Mouse (Mus musculus) spleen, adult 2 months (tissue): ENCODE data around the gene Pank2. TPM values are rescaled to one million over a fixed set of nuclear protein-coding genes. Genes with fewer than 3 reads are reported as not detected.
"Not testable (repeated sequence)": the region's sequence is repeated elsewhere in the genome, so short reads cannot be mapped to it uniquely, and the experiment has no call there.

Experiments used
- DNase-seq, 2 experiments: peaks; one replicate each; pipeline versions ENCODE4 v3.0.0 to v3.0.0-alpha.2; 2012 to 2021; ENCODE audit warnings: low spot score in 2 of 2, low read depth in 1 of 2
- H3K27ac ChIP-seq: fragments of 200-500 bp; 2 replicates; pipeline ENCODE4 v1.5.1; 2012; ENCODE audit warnings: low read length, inconsistent platforms; ENCODE audit not compliant: insufficient read depth
- H3K27me3 ChIP-seq: fragments of 200-500 bp; 2 replicates; pipeline ENCODE4 v1.6.1; 2012; ENCODE audit warnings: mild to moderate bottlenecking, moderate library complexity, low read length, inconsistent platforms; ENCODE audit not compliant: control insufficient read depth, insufficient read depth
- H3K36me3 ChIP-seq: fragments of 200-500 bp; 2 replicates; pipeline ENCODE4 v1.6.1; 2012; ENCODE audit warnings: mild to moderate bottlenecking, low read length, inconsistent platforms; ENCODE audit not compliant: control insufficient read depth, insufficient read depth
- H3K4me1 ChIP-seq: fragments of 200-500 bp; 2 replicates; pipeline ENCODE4 v1.6.1; 2011; ENCODE audit warnings: inconsistent platforms; ENCODE audit not compliant: control insufficient read depth, insufficient read depth, insufficient read length
- H3K4me3 ChIP-seq: fragments of 200-500 bp; 2 replicates; pipeline ENCODE4 v1.5.1; 2011; ENCODE audit warnings: mild to moderate bottlenecking, inconsistent platforms; ENCODE audit not compliant: insufficient read depth, insufficient read length; ENCODE audit errors: extremely low read depth
- CTCF ChIP-seq: fragments of 200-500 bp; IDR thresholded peaks from 2 replicates; pipeline ENCODE4 v1.5.1; 2011; ENCODE audit warnings: mild to moderate bottlenecking, inconsistent platforms; ENCODE audit not compliant: insufficient read depth, insufficient read length, insufficient replicate concordance; ENCODE audit errors: extremely low read depth
- POLR2A ChIP-seq: fragments of 200-500 bp; IDR thresholded peaks from 2 replicates; pipeline ENCODE4 v1.6.1; 2011; ENCODE audit warnings: low read depth, low read length, inconsistent platforms
- WGBS: fragments of 180-500 bp; shearing (Covaris S2); methylation state at CpG from one replicate; pipeline ENCODE4 v1.1.7; 2018; 5-methylcytosine and 5-hydroxymethylcytosine counted together
- polyA plus RNA-seq: library from polyadenylated mRNA; depleted of rRNA; stranded (reverse); fragments of >200 nt; gene quantifications from 2 replicates; pipeline ENCODE4 v1.2.3, GENCODE M21; 2012

Pank2 gene
- polyA plus RNA-seq, 1 experiment = 10.7 TPM

GRCm38 (mm10) chr2:131276722-131277121, 14.4 kb downstream of the Pank2 start:
- Histone ChIP-seq H3K27ac (no peak overlapping the region), H3K4me1 (no peaks in the 10 kb centered on the region), H3K36me3 (peaks cover 34% of the 10 kb centered on the region), H3K27me3 (no peaks in the 10 kb centered on the region), H3K4me3 (no peak overlapping the region)
- 93% methylated on average over 5 of the region's 5 CpGs for WGBS
- TF ChIP-seq POLR2A (no peak), CTCF (no peak)
- no peak for DNase-seq

- TF ChIP-seq POLR2A (no peak), CTCF (no peak)
- no peaks in the 10 kb centered on the region for H3K27me3 ChIP-seq
- 82% methylated on average over 1 of the region's 1 CpGs for WGBS
- H3K27ac ChIP-seq = no peak overlapping the region
- no peak overlapping the region for H3K4me3 ChIP-seq
- no peaks in the 10 kb centered on the region for H3K4me1 ChIP-seq
- peaks cover 23% of the 10 kb centered on the region for H3K36me3 ChIP-seq
- no peak for DNase-seq
Measured at GRCm38 (mm10) chr2:131281596-131281995, 19.3 kb downstream of the Pank2 start.

GRCm38 (mm10) chr2:131286276-131286675, 24.0 kb downstream of the Pank2 start:
- H3K4me1 ChIP-seq = no peaks in the 10 kb centered on the region
- DNase-seq = no peak
- no peak overlapping the region for H3K27ac ChIP-seq
- 95% methylated on average over 1 of the region's 1 CpGs for WGBS
- TF ChIP-seq CTCF (no peak), POLR2A (no peak)
- no peaks in the 10 kb centered on the region for H3K27me3 ChIP-seq
- peaks cover 20% of the 10 kb centered on the region for H3K36me3 ChIP-seq
- no peak overlapping the region for H3K4me3 ChIP-seq

DNA sequence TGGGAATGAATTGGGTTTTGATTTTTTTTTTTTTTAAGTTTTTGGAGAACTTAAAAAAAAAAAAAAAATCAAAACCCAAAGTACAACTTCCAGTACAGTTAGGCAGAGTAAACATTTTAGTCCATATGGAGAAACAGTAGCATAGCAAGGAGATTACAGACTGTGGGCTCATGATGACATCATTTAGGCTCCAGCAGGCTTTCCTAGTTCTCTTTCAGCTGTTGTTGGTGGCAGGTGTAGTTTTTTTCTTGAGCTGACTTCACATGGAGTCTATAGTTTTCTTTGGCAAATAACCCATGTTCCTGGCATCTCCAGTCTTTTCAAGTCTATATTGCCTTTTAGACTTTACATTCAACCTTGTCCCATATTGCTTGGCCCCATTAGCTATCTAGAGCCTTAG, 28.4 kb downstream of the Pank2 start:
- Histone ChIP-seq H3K4me1 (no peaks in the 10 kb centered on the region), H3K27ac (no peak overlapping the region), H3K27me3 (no peaks in the 10 kb centered on the region), H3K4me3 (no peak overlapping the region), H3K36me3 (peaks cover 26% of the 10 kb centered on the region)
- no peak for DNase-seq
- TF ChIP-seq CTCF (no peak), POLR2A (no peak)

DNA sequence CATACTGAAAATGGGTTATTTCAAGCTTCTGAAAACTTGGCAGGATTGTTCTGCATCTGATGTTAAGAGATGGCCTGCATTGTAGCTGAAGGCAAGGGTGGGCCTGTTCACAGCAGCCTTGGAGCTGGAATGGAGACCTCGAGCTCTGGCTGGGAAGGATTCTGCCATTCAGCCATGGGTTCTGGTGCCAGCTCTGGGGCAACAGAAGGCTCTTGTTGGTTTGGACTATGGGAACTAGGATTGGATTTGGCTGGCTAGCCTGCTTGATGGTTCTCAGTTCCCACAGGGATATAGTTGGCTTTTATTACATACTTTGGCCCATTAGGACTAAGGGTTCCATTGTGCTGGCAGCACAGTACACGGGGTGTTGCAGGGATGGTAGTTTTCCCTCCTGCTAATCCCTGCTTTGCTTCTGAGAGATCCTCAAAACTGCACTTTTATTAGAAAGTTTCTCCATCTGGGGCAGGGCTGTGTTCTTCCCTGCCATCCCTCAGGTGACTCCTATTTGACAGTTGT, 34.5 kb downstream of the Pank2 start:
- WGBS = 93% methylated on average over 2 of the region's 2 CpGs

GRCm38 (mm10) chr2:131298674-131299073, 36.4 kb downstream of the Pank2 start:
- H3K4me3 ChIP-seq, DNase-seq, H3K4me1 ChIP-seq, H3K27ac ChIP-seq, H3K27me3 ChIP-seq: not testable (repeated sequence)
- WGBS = 94% methylated on average over 7 of the region's 7 CpGs
- H3K36me3 ChIP-seq = peaks cover 33% of the 10 kb centered on the region

More for the DNA sequence above, 34.5 kb downstream of the Pank2 start:
- Histone ChIP-seq H3K4me3 (no peak overlapping the region), H3K27me3 (no peaks in the 10 kb centered on the region), H3K4me1 (no peaks in the 10 kb centered on the region), H3K36me3 (peaks cover 34% of the 10 kb centered on the region), H3K27ac (no peak overlapping the region)
- TF ChIP-seq CTCF (no peak), POLR2A (no peak)
- DNase-seq = no peak

DNA sequence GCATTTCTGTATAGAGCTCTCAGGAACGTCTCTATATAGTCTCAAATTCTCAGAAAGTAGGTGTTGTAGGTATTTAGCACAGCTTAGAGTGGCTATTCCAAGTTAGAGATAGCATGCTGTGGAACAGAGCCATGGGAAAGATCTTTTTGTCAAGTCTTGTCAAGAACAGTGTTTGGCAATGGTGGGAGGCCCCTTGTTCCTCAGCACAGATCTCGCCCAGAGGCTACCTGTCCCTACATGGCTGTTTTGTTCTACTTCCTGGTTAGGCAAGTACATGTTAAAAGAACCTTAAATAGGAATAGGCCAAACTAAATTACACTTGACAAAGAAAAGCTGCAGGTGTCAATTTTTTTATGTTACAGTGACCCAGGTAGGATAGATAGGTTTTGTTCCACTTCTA, 38.2 kb downstream of the Pank2 start:
- TF ChIP-seq POLR2A (no peak), CTCF (no peak)
- 92% methylated on average over 2 of the region's 2 CpGs for WGBS

DNA sequence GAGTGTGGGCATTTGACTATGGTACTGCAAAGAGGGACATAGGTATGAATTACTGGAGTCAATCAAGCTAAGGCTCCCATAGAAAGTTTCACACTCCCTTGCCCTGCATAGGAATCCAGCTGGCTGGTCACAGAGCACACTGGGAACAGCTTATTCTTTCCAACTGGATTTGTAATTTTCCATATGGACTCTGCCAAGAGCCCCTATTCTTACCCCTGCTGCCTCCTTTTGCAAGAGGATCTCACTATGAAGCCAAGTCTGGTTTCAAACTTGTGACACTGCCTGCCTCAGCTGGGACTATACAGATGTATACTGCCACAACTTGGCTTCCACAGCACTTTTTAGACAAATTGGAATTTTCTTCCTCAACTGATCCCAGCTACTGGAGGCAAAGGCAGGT, 39.3 kb downstream of the Pank2 start:
- peaks cover 17% of the 10 kb centered on the region for H3K36me3 ChIP-seq
- no peaks in the 10 kb centered on the region for H3K27me3 ChIP-seq
- no peak overlapping the region for H3K4me3 ChIP-seq
- TF ChIP-seq POLR2A = no peak
- TF ChIP-seq CTCF = no peak
- no peak for DNase-seq
- H3K4me1 ChIP-seq = no peaks in the 10 kb centered on the region
- no peak overlapping the region for H3K27ac ChIP-seq

More for the DNA sequence above, 38.2 kb downstream of the Pank2 start:
- no peaks in the 10 kb centered on the region for H3K27me3 ChIP-seq
- peaks cover 25% of the 10 kb centered on the region for H3K36me3 ChIP-seq
- no peaks in the 10 kb centered on the region for H3K4me1 ChIP-seq
- H3K27ac ChIP-seq = no peak overlapping the region
- DNase-seq = no peak
- H3K4me3 ChIP-seq = no peak overlapping the region
